ENCODE assay signal across 12 mouse cellular contexts in the genomic region with DNA sequence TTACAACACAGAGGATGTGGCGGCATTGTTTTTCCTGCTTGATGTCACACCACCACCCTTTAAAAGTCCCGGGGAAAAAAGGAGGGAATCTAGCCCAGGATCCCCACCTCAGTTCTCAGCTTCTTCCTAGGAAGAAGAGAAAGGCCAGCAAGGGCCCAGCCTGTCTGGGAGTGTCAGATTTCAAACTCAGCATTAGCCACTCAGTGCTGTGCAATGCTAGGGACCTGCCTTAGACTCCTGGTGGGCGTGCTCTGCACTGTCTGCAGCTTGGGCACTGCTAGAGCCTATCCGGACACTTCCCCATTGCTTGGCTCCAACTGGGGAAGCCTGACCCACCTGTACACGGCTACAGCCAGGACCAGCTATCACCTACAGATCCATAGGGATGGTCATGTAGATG. TPM values are rescaled to one million over a fixed set of nuclear protein-coding genes. Genes with fewer than 3 reads are reported as not detected.
A peak's percentile ranks its signal among the peaks of the same experiment; 100 is the strongest.
DNase-seq lines count a peak whose midpoint lies in the region; ATAC-seq and TF ChIP-seq lines count a peak whose summit lies in the region.
"Had no signal": no experiment of that assay in that cellular context is flagged by ENCODE, and none has a peak within 500 bp of the region (broad histone marks: within the 10 kb centered on the region; RNA-seq: fewer than 3 reads in every experiment).

TSS of gene Fgf23 (plus strand) at position 86 of the 400 bp plus-strand sequence.

- H3K36me3 ChIP-seq in hindbrain, embryonic 11.5 days (ENCODE audit: control insufficient read depth, insufficient read depth, low read length) = no peaks in the 10 kb centered on the region
- no peaks in the 10 kb centered on the region for H3K36me3 ChIP-seq in hindbrain, embryonic 14.5 days (replicated peaks; ENCODE audit: control insufficient read depth, insufficient read depth)
- H3K36me3 ChIP-seq in neural tube, embryonic 15.5 days = no peaks in the 10 kb centered on the region
- H3K36me3 ChIP-seq in stomach, postnatal 0 days (ENCODE audit: control insufficient read depth, insufficient read depth, low read length) = no peaks in the 10 kb centered on the region
- H3K36me3 ChIP-seq: G1E had no signal

- peak; percentile 46 for TF ChIP-seq CTCF in stomach, postnatal 0 days (IDR thresholded peaks at IDR 0.05; ENCODE audit: low read depth)

- no peaks in the 10 kb centered on the region for H3K9me3 ChIP-seq in hindbrain, embryonic 11.5 days (ENCODE audit: control insufficient read depth, low read length)
- no peaks in the 10 kb centered on the region for H3K9me3 ChIP-seq in hindbrain, embryonic 14.5 days (ENCODE audit: control insufficient read depth, low read length)
- no peaks in the 10 kb centered on the region for H3K9me3 ChIP-seq in neural tube, embryonic 15.5 days (replicated peaks)
- no peaks in the 10 kb centered on the region for H3K9me3 ChIP-seq in stomach, postnatal 0 days (ENCODE audit: control insufficient read depth, low read length)
- H3K9me3 ChIP-seq: G1E had no signal

- no peak within 1 kb of the TSS for H3K4me3 ChIP-seq in hindbrain, embryonic 11.5 days (ENCODE audit: low read depth, low read length)
- no peak within 1 kb of the TSS for H3K4me3 ChIP-seq in hindbrain, embryonic 14.5 days (replicated peaks; ENCODE audit: low read length)
- no peak within 1 kb of the TSS for H3K4me3 ChIP-seq in neural tube, embryonic 15.5 days (replicated peaks)
- peak within 1 kb of the TSS; percentile 4; the same call in 1 of the 2 replicates for H3K4me3 ChIP-seq in stomach, postnatal 0 days (ENCODE audit: low read depth, low read length)

- no peak for ATAC-seq in hindbrain, embryonic 11.5 days (ENCODE audit: low FRiP score)
- no peak for ATAC-seq in hindbrain, embryonic 14.5 days (ENCODE audit: low FRiP score)
- no peak for ATAC-seq in neural tube, embryonic 15.5 days (ENCODE audit: low FRiP score)
- peak; percentile 71 for ATAC-seq in granulocyte monocyte progenitor cell, adult 5-6 weeks (replicated peaks; ENCODE audit: poor library complexity, severe bottlenecking)
- ATAC-seq in stomach, postnatal 0 days (ENCODE audit: low FRiP score, low TSS enrichment) = peak; percentile 81

- WGBS in hindbrain, embryonic 11.5 days = 11% methylated on average over 5 of the region's 5 CpGs
- 17% methylated on average over 5 of the region's 5 CpGs for WGBS in hindbrain, embryonic 14.5 days
- WGBS in neural tube, embryonic 15.5 days = 10% methylated on average over 5 of the region's 5 CpGs
- WGBS in stomach, postnatal 0 days = 7% methylated on average over 5 of the region's 5 CpGs

- H3K9ac ChIP-seq in hindbrain, embryonic 11.5 days (ENCODE audit: low read depth, low read length) = no peak within 1 kb of the TSS
- no peak within 1 kb of the TSS for H3K9ac ChIP-seq in hindbrain, embryonic 14.5 days
- no peak within 1 kb of the TSS for H3K9ac ChIP-seq in neural tube, embryonic 15.5 days (replicated peaks)
- no peak within 1 kb of the TSS for H3K9ac ChIP-seq in stomach, postnatal 0 days (ENCODE audit: low read length)

- H3K4me2 ChIP-seq in hindbrain, embryonic 11.5 days (replicated peaks; ENCODE audit: low read depth, low read length) = no peak within 1 kb of the TSS
- no peak within 1 kb of the TSS for H3K4me2 ChIP-seq in hindbrain, embryonic 14.5 days (replicated peaks)
- H3K4me2 ChIP-seq in neural tube, embryonic 15.5 days = no peak within 1 kb of the TSS
- peak within 1 kb of the TSS; percentile 34; the same call in 1 of the 2 replicates for H3K4me2 ChIP-seq in stomach, postnatal 0 days (replicated peaks; ENCODE audit: low read depth)

- no peaks in the 10 kb centered on the region for H3K4me1 ChIP-seq in hindbrain, embryonic 11.5 days (replicated peaks; ENCODE audit: control insufficient read depth, insufficient read depth, low read length)
- no peaks in the 10 kb centered on the region for H3K4me1 ChIP-seq in hindbrain, embryonic 14.5 days (replicated peaks; ENCODE audit: control insufficient read depth, insufficient read depth, low read length)
- no peaks in the 10 kb centered on the region for H3K4me1 ChIP-seq in neural tube, embryonic 15.5 days
- no peaks in the 10 kb centered on the region for H3K4me1 ChIP-seq in stomach, postnatal 0 days (replicated peaks; ENCODE audit: control insufficient read depth, insufficient read depth)

- peak; percentile 35 for DNase-seq in hindbrain, embryonic 11.5 days (ENCODE audit: low spot score)
- DNase-seq in hindbrain, embryonic 14.5 days (ENCODE audit: low spot score) = no peak
- peak; percentile 41 for DNase-seq in neural tube, embryonic 10.5 days (ENCODE audit: extremely low spot score, low spot score)
- peak; percentile 31 for DNase-seq in stomach, postnatal 0 days (ENCODE audit: low spot score)
- no peak for DNase-seq in gastrocnemius, adult 8-10 months (ENCODE audit: low spot score in 2 of 2)
- DNase-seq in T-cell, adult 2 months (ENCODE audit: low spot score) = no peak
- DNase-seq: layer of hippocampus, adult 9-11 months; thymus, postnatal 36 days had no signal

- H3K27me3 ChIP-seq in hindbrain, embryonic 11.5 days (ENCODE audit: control insufficient read depth, insufficient read depth, low read length) = no peaks in the 10 kb centered on the region
- H3K27me3 ChIP-seq in hindbrain, embryonic 14.5 days (ENCODE audit: control insufficient read depth, insufficient read depth, low read length) = no peaks in the 10 kb centered on the region
- H3K27me3 ChIP-seq in neural tube, embryonic 15.5 days (replicated peaks) = no peaks in the 10 kb centered on the region
- H3K27me3 ChIP-seq in stomach, postnatal 0 days (ENCODE audit: control insufficient read depth, insufficient read depth, low read length) = no peaks in the 10 kb centered on the region

- no peak within 1 kb of the TSS for H3K27ac ChIP-seq in hindbrain, embryonic 11.5 days (ENCODE audit: low read depth, low read length)
- no peak within 1 kb of the TSS for H3K27ac ChIP-seq in hindbrain, embryonic 14.5 days
- H3K27ac ChIP-seq in neural tube, embryonic 15.5 days (replicated peaks) = no peak within 1 kb of the TSS
- no peak within 1 kb of the TSS; the same call in 1 of the 2 replicates for H3K27ac ChIP-seq in stomach, postnatal 0 days (replicated peaks)

- no peak for TF ChIP-seq EP300 in stomach, postnatal 0 days (optimal IDR thresholded peaks at IDR 0.05)

RNA-seq across cellular contexts. Expression of gene Fgf23, which starts in this region (rescaled TPM):
- 0.08 TPM in 1 of 2 replicates, not detected in the other for polyA plus RNA-seq in hindbrain, embryonic 11.5 days (2014; fragmentation: Nextera tagmentation; extraction: Ambion mirVana)
- polyA plus RNA-seq in hindbrain, embryonic 14.5 days (2014; fragmentation: Nextera tagmentation; extraction: Ambion mirVana) = 0.11 and 0.18 TPM in 2 replicates
- polyA plus RNA-seq in neural tube, embryonic 15.5 days (2015; fragmentation: Nextera tagmentation; extraction: Ambion mirVana) = 0.13 TPM in 1 of 2 replicates, not detected in the other
- total RNA-seq in granulocyte monocyte progenitor cell, adult 5-6 weeks (2014; fragmentation: Nextera tagmentation) = not detected in 2 replicates
- not detected in 2 replicates for total RNA-seq in granulocyte monocyte progenitor cell, adult 5-6 weeks (2017)
- polyA plus RNA-seq in stomach, postnatal 0 days (2015; fragmentation: Nextera tagmentation; extraction: Ambion mirVana) = not detected in 2 replicates
- not detected for total RNA-seq in gastrocnemius, adult 8-10 months (2022)
- polyA plus RNA-seq: G1E; gonadal fat pad, adult 2 months had no signal

Comparison
In these comparisons a context has a peak if more than half of its experiments do, and no peak if none do; other contexts are left out.
1. Peak in DNase-seq in hindbrain, embryonic 11.5 days; RNA of the gene not detected or under 1 TPM.
2. Peak in ATAC-seq in granulocyte monocyte progenitor cell, adult 5-6 weeks; RNA of the gene not detected or under 1 TPM.
3. Peak in DNase-seq, ATAC-seq, H3K4me3 ChIP-seq and H3K4me2 ChIP-seq in stomach, postnatal 0 days; RNA of the gene not detected or under 1 TPM.